Mouse (Mus musculus): Measurements from ENCODE around the gene AC131692.1. TPM values are rescaled to one million over a fixed set of nuclear protein-coding genes. Genes with fewer than 3 reads are reported as not detected.

The AC131692.1 gene
- polyA plus RNA-seq, 1 experiment from 2014 or later = not detected

GRCm38 (mm10) chr19:6070571-6071250 lies 23.5 kb upstream of the AC131692.1 start:
- Histone ChIP-seq H3K9me3 (no peaks in the 10 kb centered on the region), H3K4me3 (replicated peaks) (no peak overlapping the region), H3K36me3 (peaks cover 46% of the 10 kb centered on the region), H3K9ac (replicated peaks) (peak overlapping the region; percentile 28; the same call in 1 of the 2 replicates), H3K4me2 (replicated peaks) (no peak overlapping the region), H3K27ac (no peak overlapping the region), H3K4me1 (replicated peaks) (peaks cover 29% of the 10 kb centered on the region), H3K27me3 (no peaks in the 10 kb centered on the region)
- no peak for ATAC-seq
- 93% methylated on average over 31 of the region's 31 CpGs for WGBS

DNA sequence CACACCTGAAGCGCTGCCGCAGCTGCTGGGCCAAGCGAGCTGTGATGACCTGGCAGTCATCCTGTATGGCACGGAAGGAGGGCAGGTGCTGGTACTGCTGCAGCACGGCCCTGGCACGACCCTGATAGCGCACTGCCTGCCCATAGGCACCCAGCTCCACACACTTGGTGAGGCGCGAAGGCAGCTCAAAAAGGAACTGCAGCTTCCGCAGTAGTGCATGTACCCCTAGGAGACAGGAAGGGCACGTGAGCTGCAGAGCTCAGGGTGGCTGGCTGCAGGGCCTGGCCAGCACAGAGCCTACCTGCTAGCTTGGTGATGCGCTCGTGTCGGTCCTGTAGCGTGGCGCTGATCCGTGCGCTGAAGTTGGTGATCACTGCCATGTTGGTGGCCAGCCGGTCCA lies 23.0 kb upstream of the AC131692.1 start:
- no peaks in the 10 kb centered on the region for H3K27me3 ChIP-seq
- no peak for ATAC-seq
- peaks cover 46% of the 10 kb centered on the region for H3K36me3 ChIP-seq
- H3K9me3 ChIP-seq = no peaks in the 10 kb centered on the region
- peak overlapping the region; percentile 28; the same call in 1 of the 2 replicates for H3K9ac ChIP-seq (replicated peaks)
- peaks cover 29% of the 10 kb centered on the region for H3K4me1 ChIP-seq (replicated peaks)
- H3K4me2 ChIP-seq (replicated peaks) = no peak overlapping the region
- WGBS = 96% methylated on average over 19 of the region's 19 CpGs
- H3K27ac ChIP-seq = no peak overlapping the region
- no peak overlapping the region for H3K4me3 ChIP-seq (replicated peaks)

DNA sequence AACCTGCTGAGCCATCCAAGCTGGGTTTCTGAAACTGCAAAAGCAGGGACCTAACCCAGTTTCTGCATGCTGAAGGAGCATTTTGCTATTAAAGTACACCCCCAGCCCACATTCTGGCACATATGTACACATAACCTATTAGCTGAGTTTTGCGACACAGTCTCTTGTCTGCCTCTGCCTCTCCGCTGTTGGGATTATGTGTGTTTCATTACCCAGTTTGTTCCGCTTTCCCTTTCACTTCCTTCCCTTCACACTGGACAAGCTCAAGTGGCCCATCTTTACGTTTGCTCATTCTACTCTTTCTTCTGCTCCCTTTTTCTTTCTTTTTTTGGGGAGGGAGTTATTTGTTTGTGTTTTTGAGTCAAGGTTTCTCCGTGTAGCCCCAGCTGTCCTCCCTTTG lies 20.3 kb upstream of the AC131692.1 start:
- H3K4me3 ChIP-seq (replicated peaks) = no peak overlapping the region
- peaks cover 17% of the 10 kb centered on the region for H3K4me1 ChIP-seq (replicated peaks)
- H3K4me2 ChIP-seq (replicated peaks) = no peak overlapping the region
- WGBS = 89% methylated on average over 5 of the region's 5 CpGs
- no peak overlapping the region for H3K9ac ChIP-seq (replicated peaks)
- no peak overlapping the region for H3K27ac ChIP-seq
- H3K27me3 ChIP-seq = no peaks in the 10 kb centered on the region
- peaks cover 44% of the 10 kb centered on the region for H3K36me3 ChIP-seq
- ATAC-seq = no peak
- H3K9me3 ChIP-seq = no peaks in the 10 kb centered on the region

GRCm38 (mm10) chr19:6076564-6077393 lies 17.4 kb upstream of the AC131692.1 start, which contains the start of gene Vps51:
Gene Vps51 (minus strand): TSS chr19:6077231.
- Histone ChIP-seq H3K9me3 (no peaks in the 10 kb centered on the region), H3K36me3 (peaks cover 38% of the 10 kb centered on the region), H3K27me3 (no peaks in the 10 kb centered on the region), H3K4me3 (replicated peaks) (peak within 1 kb of the TSS; percentile 74), H3K4me1 (replicated peaks) (peaks cover 17% of the 10 kb centered on the region), H3K27ac (peak within 1 kb of the TSS; percentile 83), H3K9ac (replicated peaks) (peak within 1 kb of the TSS; percentile 81), H3K4me2 (replicated peaks) (peak within 1 kb of the TSS; percentile 87)
- WGBS = 1% methylated on average over 33 of the region's 33 CpGs
- ATAC-seq = peak; percentile 92

DNA sequence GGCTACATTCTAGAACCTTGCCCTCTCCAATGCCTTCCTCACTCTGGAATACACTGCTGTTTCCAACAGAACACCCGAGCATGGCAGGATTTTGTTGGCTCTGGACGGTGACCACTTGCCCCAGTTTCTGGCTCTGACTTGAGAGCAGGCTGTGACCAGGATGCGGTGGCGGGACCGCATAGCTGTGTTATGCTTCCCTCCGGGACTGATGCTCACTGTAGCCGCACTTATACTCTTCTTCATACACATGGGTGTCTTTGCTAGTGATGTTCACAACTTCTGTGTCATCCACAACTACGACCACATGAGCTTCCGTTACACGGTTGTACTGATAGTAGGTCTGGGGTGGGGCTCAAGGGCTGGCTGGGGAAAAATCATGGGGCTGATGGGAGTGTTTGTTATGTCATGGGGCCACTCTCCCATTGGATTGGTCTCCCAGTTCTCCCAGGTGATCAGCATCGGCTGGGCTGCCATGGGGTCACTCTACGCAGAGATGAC lies 14.2 kb upstream of the AC131692.1 start, which contains the start of gene Tmem262:
Gene Tmem262 (plus strand): TSS at position 51 of the 498 bp plus-strand sequence.
- Histone ChIP-seq H3K27me3 (no peaks in the 10 kb centered on the region), H3K4me1 (replicated peaks) (peaks cover 30% of the 10 kb centered on the region), H3K36me3 (peaks cover 28% of the 10 kb centered on the region), H3K4me3 (replicated peaks) (no peak within 1 kb of the TSS), H3K9ac (replicated peaks) (no peak within 1 kb of the TSS), H3K4me2 (replicated peaks) (no peak within 1 kb of the TSS), H3K9me3 (no peaks in the 10 kb centered on the region), H3K27ac (no peak within 1 kb of the TSS)
- WGBS = 95% methylated on average over 12 of the region's 12 CpGs
- ATAC-seq = no peak

GRCm38 (mm10) chr19:6082156-6082555 lies 12.1 kb upstream of the AC131692.1 start, which contains the start of gene Gm28374:
Gene Gm28374 (minus strand): TSS chr19:6082256.
- Histone ChIP-seq H3K9me3 (no peaks in the 10 kb centered on the region), H3K4me2 (replicated peaks) (no peak within 1 kb of the TSS), H3K27ac (no peak within 1 kb of the TSS), H3K4me1 (replicated peaks) (peaks cover 31% of the 10 kb centered on the region), H3K27me3 (no peaks in the 10 kb centered on the region), H3K9ac (replicated peaks) (no peak within 1 kb of the TSS), H3K4me3 (replicated peaks) (no peak within 1 kb of the TSS), H3K36me3 (peaks cover 28% of the 10 kb centered on the region)
- WGBS = 94% methylated on average over 9 of the region's 9 CpGs
- ATAC-seq = no peak

DNA sequence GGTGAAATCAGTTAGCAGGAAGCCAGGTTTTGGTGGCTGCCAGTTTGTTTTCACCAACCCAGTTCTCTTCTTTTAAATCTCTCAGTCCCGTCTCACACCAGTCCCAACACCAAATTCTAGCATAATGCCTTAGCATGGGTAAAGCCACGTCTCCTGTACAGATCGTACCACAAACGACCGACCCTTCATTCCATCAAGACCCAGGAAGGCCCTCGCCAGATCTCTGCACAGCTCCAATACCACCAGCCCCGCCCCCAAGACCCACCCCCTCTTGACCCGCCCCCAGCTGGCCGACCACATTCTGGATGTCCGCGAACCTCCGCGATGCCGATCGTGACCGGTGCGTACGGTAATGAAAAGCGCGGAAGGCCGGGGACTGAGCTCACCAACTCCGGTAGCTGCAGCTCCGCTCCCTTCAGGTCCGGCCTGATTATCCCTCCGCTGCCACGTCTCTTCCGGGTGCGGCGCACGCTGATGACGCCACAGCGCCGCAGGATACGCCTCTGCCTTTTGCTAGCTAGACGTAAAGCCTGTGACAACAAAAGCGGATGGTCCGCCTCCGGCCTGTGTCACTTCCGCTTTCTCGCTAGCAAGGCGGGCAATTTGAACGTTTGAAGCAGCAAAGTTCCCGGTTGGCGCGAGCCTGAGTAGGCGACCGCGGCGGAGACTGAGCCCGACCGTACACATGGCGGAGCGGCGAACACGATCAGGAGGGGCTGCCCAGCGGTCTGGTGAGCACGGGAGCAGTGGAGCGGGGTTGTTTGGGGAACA lies 9.6 kb upstream of the AC131692.1 start, which contains the start of the genes Zfpl1 and Cdca5:
Gene Zfpl1 (minus strand): TSS at position 479 of the 771 bp plus-strand sequence.
Gene Cdca5 (plus strand): TSS at position 506 of the 771 bp plus-strand sequence.
- Histone ChIP-seq H3K27ac (peak within 1 kb of the TSS; percentile 47), H3K4me3 (replicated peaks) (peak within 1 kb of the TSS; percentile 76), H3K9ac (replicated peaks) (peak within 1 kb of the TSS; percentile 78), H3K27me3 (no peaks in the 10 kb centered on the region), H3K36me3 (peaks cover 28% of the 10 kb centered on the region), H3K4me2 (replicated peaks) (peak within 1 kb of the TSS; percentile 96), H3K4me1 (replicated peaks) (peaks cover 25% of the 10 kb centered on the region), H3K9me3 (no peaks in the 10 kb centered on the region)
- ATAC-seq = peak; percentile 92
- under 1% methylated on average over 58 of the region's 58 CpGs for WGBS

DNA sequence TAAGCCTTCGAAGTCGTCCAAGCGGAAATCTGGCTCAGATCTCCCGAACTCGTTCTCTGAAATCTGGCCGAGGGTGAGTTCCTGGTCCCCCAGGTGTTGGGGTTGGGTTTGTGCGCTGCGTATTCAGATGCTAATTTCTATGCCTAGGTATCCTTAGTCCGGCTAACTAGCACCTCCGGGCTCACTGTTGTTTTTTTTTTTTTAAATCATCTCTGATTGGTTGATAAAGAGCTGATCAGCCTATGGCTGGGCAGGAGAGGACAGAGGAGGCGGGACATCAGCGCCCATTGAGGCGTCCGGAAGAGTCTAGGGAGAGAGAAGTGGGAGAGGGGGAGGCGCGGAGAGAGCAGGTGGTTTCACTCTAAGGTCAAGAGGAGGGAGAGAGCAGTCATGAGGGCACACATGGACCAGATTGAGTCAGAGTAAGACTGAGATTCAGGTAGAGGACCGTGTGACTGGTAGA lies 8.8 kb upstream of the AC131692.1 start:
- Histone ChIP-seq H3K4me2 (replicated peaks) (peak overlapping the region; percentile 96), H3K27ac (no peak overlapping the region), H3K4me1 (replicated peaks) (peaks cover 25% of the 10 kb centered on the region), H3K9me3 (no peaks in the 10 kb centered on the region), H3K27me3 (no peaks in the 10 kb centered on the region), H3K4me3 (replicated peaks) (peak overlapping the region; percentile 76), H3K9ac (replicated peaks) (peak overlapping the region; percentile 52; the same call in 1 of the 2 replicates), H3K36me3 (peaks cover 28% of the 10 kb centered on the region)
- peak; percentile 72 for ATAC-seq
- under 1% methylated on average over 17 of the region's 17 CpGs for WGBS

DNA sequence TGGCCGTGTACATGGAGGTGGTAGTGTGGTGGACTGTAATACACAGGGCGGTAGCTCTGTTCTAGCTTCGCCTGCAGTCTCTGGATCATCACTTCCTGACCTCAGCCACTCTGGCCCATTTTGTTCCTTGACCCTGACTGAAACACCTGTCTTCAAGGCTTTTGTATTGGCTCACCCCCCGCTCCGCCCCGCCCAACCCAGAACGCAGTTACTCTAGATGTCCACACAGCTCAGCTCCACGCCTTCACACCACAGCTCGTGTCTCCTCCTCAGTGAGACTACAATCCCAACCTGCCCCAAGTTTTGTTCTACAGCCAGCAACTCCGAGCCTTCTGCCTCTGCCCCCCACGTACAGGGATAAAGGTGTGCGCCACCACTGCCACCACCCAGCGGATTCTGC lies 5.4 kb upstream of the AC131692.1 start:
- 95% methylated on average over 13 of the region's 13 CpGs for WGBS
- H3K4me3 ChIP-seq (replicated peaks) = no peak overlapping the region
- no peaks in the 10 kb centered on the region for H3K9me3 ChIP-seq
- no peak overlapping the region for H3K27ac ChIP-seq
- peaks cover 19% of the 10 kb centered on the region for H3K36me3 ChIP-seq
- no peak for ATAC-seq
- H3K4me2 ChIP-seq (replicated peaks) = no peak overlapping the region
- H3K27me3 ChIP-seq = no peaks in the 10 kb centered on the region
- peaks cover 18% of the 10 kb centered on the region for H3K4me1 ChIP-seq (replicated peaks)
- no peak overlapping the region for H3K9ac ChIP-seq (replicated peaks)

DNA sequence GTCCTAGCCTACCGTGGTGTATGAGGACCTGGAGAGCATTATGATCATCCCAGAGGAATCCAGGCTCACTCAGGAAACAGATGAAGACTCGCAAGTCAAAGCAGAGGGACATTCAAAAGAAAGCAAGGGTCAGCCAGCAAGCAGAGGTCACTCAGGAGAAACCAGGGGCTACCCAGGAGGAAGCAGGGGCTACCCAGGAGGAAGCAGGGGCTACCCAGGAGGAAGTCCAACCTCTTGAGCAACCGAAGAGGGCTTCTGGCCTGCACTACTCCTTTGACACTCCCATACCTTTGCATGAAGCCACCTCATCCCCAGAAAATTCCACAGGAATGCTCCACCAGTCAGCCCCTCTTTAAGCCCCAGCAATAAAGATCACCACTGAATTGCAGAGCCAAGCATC lies 3.6 kb downstream of the AC131692.1 start:
- Histone ChIP-seq H3K9me3 (no peaks in the 10 kb centered on the region), H3K36me3 (peaks cover 5% of the 10 kb centered on the region), H3K27me3 (no peaks in the 10 kb centered on the region), H3K4me3 (replicated peaks) (no peak overlapping the region), H3K4me1 (replicated peaks) (no peaks in the 10 kb centered on the region), H3K9ac (replicated peaks) (no peak overlapping the region), H3K4me2 (replicated peaks) (no peak overlapping the region), H3K27ac (no peak overlapping the region)
- no peak for ATAC-seq
- 92% methylated on average over 3 of the region's 3 CpGs for WGBS

DNA sequence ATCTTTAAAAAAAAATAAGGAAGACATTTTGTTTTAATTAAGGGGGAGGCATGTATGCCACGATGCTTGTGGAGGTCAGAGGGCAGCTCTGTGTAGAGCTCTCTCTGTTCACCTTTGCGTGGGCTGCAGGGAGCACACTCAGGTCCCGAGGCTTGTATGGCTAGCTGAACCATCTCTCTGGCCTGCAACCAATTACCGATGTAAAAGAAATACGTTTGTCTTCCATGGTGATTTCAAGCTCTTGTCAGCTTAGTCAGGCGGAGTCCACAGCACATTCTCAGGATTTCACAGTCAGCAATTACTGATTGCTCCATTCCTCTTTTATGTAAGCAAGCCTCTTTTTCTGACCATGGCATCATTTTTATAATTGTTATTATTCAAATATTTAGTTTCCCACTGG lies 7.0 kb downstream of the AC131692.1 start:
- Histone ChIP-seq H3K36me3 (no peaks in the 10 kb centered on the region; the same call in 1 of the 2 replicates), H3K4me2 (replicated peaks) (no peak overlapping the region), H3K4me1 (replicated peaks) (no peaks in the 10 kb centered on the region), H3K4me3 (replicated peaks) (no peak overlapping the region), H3K27me3 (no peaks in the 10 kb centered on the region), H3K9ac (replicated peaks) (no peak overlapping the region), H3K9me3 (no peaks in the 10 kb centered on the region), H3K27ac (no peak overlapping the region)
- no peak for ATAC-seq
- WGBS = 73% methylated on average over 6 of the region's 6 CpGs

All from midbrain, embryonic 13.5 days (tissue).